Mouse (Mus musculus) spleen, postnatal 4 days (tissue): ENCODE data around the gene Golph3l.
"Not testable (repeated sequence)": the region's sequence is repeated elsewhere in the genome, so short reads cannot be mapped to it uniquely, and the experiment has no call there.

Experiments used
- DNase-seq, 2 experiments: peaks; one replicate each; pipeline ENCODE4 v3.0.0; 2022; ENCODE audit warnings: low spot score in 2 of 2

Gene Golph3l

DNA sequence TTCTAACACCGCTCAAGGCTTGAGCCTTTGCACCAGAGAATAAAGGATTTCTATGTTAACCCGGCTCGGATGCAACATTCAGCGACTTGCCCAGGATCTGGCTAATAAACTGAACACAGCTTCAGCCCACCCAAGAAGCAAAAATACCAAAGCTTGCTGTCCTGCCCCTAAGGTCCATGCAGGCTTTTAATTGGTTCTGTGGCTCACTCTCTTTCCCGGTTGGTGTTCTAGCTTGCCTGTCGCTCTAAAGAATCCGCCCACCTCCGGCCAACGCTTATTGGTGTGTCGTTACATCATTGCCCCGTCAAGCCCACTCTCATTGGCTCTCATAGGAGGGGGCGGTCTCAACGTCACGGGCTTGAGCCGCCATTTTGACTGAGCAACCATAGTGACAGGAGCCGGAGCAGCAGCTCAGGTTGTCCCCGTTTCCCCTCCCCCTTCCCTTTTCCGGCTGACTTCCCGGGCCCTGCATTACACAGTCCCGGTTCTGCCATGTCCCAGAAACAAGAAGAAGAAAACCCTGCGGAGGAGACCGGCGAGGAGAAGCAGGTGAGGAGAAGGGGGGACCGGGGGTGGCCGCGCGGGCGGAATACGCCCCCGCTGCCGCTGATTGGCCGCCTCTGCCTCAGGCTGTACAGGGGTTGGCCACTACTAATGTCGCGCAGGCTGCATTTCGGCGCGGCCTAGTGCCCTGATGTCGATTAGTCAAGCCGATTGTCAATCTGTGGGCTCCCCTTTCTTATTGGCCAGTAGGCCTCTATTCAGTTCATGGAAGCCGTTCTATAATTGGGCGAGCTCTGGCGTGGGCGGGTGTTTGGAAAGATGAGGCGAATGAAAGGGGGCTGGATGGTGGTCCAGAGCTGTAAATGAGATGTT, 36.1 kb downstream of the Golph3l start, which contains the start of gene Ensa:
TSS of gene Ensa (plus strand) at position 366 of the 876 bp plus-strand sequence.
- DNase-seq, result peak; percentile 96

DNA sequence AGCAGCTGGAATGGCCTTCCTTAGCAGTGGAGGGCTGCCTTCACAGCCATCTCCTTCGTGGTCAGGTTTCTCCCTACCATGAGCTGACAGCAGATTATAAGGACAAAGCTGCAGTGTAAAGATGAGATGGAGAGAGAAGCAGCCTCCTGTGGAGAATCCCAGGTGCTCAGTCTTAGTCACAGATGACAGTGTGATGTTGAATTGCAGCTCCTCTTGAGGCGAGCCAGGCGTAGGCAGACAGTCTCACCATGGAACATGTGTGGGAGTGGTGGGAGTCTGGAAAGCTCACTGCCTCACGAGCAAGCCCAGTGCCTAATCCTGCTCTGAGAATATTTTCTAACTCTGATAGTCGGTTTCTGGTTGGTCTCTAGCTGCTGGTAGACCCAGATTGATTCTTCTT, 39.0 kb downstream of the Golph3l start:
- no peak for DNase-seq

DNA sequence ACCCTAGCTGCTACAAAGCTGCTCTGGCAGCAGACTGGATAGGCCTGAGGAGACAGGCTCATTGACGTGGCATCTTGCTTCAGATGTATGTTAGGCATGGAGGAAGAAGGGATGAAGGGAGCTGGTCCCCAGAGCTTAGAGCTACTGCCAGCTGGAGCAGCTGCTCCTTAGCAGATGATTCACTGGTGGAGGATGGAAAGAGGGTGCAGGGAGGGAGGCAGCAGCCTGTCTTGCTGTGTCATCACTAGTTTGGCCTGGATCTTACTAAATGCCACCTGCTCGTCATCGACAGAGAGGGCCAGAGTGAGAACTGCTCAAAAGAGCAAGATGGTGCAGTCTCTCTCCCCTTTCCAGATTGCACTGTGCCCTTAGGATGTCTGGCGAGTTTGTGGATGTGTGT, 41.0 kb downstream of the Golph3l start:
- DNase-seq, result no peak

DNA sequence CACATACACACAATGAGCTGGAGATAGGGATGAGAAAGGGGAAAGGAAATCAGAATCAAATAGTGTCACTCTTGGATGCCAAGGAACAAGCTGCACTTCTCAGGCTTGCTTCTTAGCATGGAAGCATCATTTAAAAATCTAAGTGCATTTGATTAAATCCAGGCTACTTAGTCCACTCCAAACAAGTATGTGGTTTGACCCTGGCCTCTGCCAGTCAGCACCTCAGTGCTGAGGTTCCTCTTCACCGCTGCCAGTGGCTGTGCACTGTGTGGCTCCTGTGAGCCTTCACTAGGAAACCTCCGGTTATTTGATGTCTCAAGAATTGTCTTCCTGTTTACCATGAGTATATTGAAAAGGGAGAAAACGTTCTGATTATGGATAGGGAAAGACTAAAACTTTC, 42.1 kb downstream of the Golph3l start:
- DNase-seq, result no peak

DNA sequence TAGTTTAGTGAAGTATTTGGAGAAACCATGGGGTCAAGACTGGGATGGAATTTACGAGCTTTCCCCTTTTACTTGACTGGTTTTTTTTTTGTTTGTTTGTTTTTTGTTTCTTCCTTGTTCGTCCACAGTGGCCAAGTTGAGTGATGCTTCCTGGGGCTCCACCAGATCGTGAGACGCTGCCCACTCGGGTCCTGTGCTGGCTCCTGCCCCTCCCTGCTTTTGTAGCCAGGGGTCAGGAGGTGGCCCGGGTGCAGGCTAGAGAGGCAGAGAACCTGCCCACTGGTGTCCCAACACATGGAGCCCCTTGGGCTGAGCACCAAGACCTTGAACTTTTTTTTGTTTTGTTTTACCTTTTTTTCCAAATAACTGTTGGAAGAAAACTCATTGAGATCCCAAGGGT, 42.6 kb downstream of the Golph3l start:
- no peak for DNase-seq

DNA sequence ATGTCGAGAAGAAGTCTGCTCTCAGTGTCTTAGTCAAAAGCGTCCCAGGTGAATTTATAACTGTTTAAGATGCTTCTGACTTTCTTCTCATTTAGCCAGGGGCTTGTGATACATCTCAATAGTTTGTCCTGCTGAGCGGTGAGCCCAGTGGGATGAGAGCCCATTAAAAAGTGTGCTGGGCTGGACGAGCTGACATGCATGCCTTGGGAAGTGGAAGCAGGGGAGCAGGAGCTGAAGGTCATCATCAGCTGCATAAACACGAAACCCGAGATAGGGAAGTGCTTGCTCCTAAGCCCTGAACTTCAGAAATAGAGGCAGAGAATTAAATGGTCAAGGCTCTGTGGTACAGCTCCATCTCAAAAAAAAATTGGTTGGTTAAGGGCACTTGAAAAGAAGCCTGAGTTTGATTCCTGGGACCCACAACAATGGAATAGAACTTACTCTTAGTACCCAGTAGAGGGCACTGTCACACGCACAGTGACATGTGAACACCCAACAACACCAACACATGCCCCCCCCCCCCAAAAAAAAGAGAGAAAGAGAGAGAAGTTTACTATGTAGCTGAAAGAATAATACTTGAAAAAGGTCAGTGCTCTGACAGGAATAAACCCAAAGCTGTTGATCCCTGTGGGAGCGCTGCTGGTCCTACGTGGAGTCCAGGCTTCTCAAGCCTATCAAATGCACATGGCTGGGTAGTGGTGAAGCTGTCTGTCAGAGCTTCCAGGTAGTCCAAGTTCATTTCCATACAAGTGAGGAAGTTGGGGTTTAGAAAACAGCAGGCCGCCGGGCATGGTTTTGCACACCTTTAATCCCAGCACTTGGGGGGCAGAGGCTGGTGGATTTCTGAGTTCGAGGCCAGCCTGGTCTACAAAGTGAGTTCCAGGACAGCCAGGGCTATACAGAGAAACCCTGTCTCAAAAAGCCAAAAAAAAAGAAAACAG, 44.2 kb downstream of the Golph3l start:
- no peak for DNase-seq

DNA sequence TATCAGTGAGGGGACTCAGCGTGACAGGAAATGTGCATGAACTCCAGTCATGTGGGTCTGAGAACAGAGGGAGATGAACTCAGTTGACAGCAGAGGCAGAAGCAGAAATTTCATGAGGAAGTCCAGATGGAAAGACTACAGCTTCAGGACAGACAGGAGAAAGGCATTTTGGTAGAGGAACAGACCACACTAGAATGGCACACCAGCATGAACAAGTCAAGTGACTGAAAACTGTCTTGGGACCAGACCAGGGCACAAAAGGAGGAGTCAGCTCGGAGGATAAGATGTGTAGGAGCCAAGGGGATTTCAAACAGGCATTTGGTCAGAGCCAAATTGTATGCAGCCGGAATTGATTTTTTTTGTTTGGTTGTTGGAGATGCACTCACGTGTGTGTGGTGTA, 46.9 kb downstream of the Golph3l start:
- DNase-seq, result no peak

DNA sequence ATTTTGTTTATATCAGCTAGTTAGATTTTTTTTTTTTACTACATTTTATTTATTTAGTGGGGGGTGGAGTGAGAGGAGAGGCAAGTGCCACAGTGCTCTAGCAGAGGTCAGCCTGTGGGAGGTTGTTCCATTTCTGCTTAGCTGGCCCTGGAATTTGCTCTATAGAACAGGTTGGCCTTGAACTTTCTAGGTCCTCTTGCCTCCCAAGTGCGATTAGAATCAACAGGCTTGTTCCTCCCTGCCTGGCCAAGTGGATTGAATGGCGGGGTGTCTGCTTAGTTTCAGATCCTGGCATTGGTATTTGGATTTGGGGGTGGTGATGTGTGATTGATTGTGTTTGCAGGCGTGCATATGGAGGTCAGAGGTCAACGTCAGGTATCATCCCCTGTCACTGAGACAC, 47.3 kb downstream of the Golph3l start:
- no peak for DNase-seq

DNA sequence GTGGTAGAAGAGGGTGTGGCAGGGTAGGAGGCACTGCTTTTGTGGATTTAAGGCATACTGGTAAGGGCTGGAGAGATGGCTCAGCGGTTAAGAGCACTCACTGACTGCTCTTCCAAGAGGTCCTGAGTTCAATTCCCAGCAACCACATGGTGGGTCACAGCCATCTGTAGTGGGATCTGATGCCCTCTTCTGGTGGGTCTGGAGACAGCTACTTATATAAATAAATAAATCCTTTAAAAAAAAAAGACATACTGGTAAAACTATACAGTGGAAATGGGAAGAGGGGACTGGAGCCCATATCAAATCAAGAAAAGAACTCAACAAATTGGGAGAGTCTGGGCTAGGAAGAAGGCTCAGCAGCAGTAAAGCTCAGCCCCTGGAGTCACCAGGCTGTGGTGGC, 51.0 kb downstream of the Golph3l start:
- DNase-seq, result no peak

DNA sequence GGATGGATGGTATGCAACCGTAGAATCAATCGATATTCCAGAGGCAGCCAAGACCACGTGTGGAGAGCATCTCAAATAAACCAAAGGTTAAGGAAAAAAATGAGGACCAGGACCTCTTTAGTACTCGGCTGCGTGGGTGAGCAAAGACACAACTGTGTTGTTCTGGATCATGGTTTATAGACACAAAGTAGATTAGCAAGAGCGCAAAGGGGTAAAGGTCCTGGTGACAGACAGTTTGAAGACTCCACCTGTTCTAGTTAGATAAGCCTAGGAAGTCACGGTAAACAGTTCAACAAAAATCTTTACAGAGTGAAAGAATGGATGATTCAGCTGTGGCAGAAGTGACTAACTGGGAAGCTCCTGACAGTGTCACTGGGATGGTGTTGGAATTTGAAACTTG, 54.4 kb downstream of the Golph3l start:
- DNase-seq, result no peak

DNA sequence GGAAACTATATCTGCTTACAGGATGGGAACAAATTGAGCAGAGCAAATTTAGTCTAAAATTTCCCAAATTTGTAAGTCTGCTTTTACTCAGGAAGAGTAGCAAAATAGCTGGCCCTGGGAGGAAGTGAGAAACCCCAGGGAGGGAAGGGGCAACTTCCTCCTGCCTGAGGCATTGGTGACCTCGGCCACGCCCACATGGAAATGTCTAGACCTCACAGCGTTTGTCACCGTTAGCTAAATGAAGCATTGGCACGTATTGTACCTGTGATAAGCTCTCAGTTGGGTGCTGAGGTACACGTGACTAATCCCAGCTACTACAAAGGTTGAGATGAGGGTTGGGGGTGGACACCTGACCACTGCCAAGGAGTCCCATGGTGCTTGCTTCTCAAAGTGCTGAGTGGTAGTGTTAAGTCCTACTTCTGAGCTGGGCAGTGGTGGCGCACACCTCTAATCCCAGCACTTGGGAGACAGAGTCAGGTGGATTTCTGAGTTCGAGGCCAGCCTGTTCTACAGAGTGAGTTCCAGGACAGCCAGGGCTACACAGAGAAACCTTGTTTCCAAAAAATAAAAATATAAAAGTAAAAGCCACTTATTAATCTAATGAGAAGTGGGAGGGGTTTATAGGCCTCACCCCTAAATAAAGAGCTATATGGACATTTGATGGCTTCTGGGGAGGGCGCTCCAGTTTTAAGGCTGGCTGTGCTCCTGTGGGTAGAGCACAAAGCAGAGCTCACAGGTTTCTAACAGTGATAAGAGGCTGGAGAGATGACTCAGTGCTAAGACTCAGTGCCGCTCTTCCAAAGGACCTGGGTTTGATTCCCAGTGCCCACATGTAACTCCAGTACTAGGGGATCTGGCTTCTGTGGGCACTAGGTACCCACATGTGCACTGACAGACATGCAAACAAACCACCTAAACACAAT, 56.8 kb downstream of the Golph3l start:
- peak; percentile 74 to 84 for DNase-seq

DNA sequence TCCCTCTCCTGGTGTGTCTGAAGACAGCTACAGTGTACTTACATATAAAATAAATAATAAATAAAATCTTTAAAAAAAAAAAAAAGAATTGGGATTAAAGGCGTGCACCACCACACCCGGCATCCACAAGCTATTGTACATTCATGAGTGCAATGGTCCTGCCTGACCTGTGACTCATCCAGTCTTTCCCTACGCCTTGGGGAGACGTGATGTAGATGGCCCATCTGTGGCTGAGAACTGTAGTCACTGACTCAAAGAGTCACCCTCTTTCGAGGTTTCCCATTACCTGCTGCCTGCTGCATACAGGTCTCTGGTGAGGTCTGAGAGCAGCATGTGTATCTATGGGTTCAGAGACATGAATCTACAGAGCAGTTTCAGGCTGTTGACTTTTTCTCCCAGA, 59.3 kb downstream of the Golph3l start:
- no peak for DNase-seq

DNA sequence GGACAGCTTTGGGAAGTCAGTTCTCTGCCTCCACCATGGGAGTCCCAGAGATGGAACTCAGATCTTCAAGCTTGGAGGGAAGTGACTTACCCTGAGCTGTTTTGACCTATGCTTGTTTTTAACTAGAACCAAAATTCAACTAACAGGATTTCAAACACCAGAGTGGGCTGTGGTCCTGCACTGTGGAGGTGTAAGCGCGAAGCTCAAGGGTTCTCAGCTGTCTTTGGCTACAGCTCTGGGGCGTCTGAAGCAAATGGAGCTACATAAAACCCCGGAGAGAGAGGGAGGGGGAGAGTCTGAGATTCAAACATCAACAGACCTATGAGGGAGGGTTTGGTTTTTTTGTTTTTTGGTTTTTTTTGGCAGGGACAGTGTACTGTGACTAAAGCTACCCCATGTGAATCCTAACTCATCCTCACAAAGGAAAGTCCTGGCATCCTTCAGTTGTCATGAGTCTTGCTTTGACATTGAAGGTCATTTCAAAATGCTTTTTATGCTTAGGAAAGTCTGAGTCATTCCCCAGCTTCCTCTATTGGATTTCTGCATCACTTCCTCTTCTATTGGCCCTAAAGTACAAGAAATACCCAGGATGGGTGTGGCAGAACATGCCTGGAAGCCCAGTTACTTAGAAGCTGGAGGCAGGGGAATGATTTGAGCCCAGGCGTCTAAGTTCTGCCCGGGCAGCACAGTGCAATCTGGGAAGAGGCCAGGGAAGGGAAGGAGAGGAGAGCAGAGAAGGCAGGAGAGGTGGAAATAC, 61.7 kb downstream of the Golph3l start:
- DNase-seq, result no peak

DNA sequence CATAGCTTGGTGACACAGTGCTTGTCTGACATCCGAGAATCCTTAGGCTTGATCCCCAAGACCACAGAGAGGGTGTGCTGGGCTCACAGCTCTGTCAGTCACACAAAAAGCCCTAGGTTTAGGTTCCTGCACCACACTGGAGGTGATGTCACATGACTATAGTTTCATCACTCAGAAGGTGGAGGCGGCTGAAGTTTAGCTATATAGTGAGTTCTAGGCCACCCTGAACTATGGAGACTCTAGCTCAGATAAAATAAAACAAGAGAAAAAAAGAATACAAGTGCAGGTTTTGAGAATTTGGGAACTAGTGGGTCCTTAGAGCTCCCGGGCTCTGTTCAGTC, 62.3 kb downstream of the Golph3l start:
- DNase-seq, result no peak

DNA sequence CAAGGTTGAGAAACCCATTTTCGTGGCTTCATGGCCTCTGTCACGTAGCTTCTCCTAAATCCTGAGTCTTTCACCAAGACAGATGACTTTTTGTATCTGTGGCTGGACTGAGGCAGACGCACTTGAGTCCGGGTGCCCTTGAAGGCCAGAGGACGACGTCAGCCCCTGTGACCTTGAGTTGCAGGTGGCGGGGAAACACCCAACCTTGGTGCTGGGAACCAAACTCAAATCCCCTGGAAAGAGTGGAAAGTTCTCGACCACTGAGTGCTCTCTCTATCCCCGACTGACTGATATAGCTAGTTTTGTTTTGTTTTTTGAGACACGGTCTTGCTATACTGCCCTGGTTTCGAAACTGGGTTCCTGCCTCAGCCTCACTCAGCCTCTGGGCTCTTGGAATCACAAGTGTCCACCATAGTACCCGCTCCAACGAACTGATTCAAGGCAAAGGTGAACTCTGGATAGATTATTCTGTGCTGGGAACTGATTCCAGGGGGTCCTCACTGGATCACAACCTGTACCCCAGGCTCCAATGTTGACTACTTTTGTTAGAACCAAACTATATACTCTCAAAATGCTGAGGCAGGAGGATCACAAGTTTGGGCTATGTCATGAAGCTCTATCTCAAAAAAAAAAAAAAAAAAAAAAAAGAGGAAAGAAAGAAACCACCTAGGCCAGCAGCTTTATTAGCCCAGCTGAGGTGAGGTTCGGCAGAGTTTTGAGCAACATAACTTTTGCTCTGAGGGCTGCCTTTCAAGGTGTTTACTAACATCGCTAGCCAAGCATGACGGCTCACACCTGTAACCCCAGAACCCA, 62.9 kb downstream of the Golph3l start:
- no peak for DNase-seq

DNA sequence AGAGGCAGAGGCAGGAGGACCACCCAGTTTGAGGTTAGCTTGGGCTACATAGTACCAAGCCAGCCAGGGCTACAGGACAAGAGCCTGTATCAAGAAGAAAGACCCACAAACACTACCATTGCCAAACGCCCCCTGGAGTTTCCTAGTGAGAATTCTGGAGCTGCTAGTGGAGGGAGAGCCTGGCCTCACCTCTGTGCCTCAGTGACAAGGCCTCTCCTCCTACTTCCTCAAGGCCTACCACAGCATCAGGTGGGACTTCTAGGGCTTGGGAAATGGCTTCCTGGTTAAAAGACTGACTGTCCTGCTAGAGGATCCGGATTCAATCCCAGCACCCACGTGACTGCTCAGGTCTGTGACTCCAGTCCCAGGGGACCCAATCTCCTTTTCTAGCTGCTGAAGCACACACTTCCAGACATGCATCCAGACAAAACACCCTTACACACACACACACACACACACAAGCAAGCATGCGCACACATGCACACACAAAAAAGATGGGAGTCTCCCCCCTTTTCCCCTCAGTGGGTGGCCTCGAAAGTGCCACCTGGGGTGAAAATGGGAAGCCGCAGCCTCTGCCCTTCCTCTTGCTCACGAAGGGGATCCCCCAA, 63.6 kb downstream of the Golph3l start:
- peak in 1 of 2 experiments; percentile 52 for DNase-seq

DNA sequence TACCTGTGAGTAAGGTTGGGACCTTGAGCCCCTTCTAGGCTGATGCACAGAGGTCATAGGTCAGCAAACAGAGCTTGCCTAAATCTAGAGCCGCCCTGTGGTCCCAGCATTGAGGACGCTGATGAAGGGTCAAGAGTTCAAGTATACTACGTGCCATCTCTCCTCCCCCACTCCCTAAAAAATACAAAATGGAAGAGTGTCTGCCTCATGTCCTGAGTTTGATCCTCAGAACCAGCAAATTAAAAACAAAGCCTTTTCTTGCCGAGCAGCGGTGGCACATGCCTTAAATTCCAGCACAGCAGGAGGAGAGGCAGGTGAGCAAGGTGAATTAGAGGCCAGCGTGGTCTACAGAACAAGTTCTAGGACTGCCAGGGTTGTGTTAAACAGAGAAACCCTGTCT, 64.1 kb downstream of the Golph3l start:
- DNase-seq, result no peak

DNA sequence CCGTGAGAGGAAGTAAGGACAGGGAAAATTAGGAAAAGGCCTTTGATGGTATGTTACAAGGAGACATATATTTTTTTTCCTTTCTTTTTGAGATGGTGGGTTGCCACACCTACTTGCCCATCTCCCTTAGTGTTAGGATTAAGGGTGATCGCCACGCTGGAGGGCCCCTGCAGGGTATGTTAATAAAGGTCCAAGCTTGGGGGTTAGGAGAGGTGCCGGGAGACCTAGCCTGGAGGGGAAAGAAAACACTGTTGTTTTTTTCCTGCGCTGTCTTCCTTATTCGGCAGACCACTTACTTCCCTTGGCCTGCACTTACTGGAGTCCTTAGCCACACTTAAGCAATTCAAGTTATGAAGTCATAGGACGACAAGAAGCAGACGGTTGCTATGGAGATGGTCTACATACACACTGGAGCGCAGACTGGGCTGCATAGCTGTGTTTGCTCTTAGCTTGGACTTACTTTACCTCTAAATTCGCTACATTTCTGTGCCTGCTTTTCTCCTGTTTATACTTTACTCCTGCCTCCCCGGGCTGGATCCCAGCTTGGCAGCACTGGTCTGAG, 64.8 kb downstream of the Golph3l start:
- DNase-seq, result no peak

DNA sequence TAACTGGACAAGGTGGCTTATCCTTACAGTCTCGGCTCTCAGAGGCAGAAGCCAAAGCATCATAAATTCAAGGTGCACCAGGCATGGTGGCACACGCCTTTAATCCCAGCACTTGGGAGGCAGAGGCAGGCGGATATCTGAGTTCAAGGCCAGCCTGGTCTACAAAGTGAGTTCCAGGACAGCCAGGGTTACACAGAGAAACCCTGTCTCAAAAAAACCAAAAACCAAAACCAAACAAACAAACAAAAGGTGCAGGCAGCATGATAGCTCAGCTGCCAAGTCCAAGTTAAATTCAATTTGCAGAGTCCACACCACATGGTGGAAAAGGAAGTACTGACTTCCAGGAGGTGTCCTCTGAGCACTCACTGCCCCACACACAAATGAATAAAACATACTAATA, 65.6 kb downstream of the Golph3l start:
- not testable (repeated sequence) for DNase-seq
